29 mouse cellular contexts compared by ENCODE assay signal in genomic region chr4:35003550-35004326, GRCm38 (mm10).
A peak's percentile ranks its signal among the peaks of the same experiment; 100 is the strongest.
DNase-seq lines count a peak whose midpoint lies in the region; ATAC-seq and TF ChIP-seq lines count a peak whose summit lies in the region.
"Had no signal": no experiment of that assay in that cellular context is flagged by ENCODE, and none has a peak within 500 bp of the region (broad histone marks: within the 10 kb centered on the region; RNA-seq: fewer than 3 reads in every experiment).

No protein-coding gene starts in this region.

- in situ Hi-C loops in CH12.LX (cut with MboI; ENCODE audit: low pct_ligation_motif_present, low pct_unique_long_range_greater_than_20kb, low sequenced_read_pairs), result no loop called here

- no peak for TF ChIP-seq EP300 in CH12.LX (IDR thresholded peaks at IDR 0.05; ENCODE audit: low read length)
- peak; percentile 68 for TF ChIP-seq EP300 in liver, postnatal 0 days (IDR thresholded peaks at IDR 0.05; ENCODE audit: low read depth)

- WGBS in intestine, embryonic 16.5 days, result 89% methylated on average over 8 of the region's 8 CpGs
- 89% methylated on average over 8 of the region's 8 CpGs for WGBS in intestine, embryonic 15.5 days
- 67% methylated on average over 8 of the region's 8 CpGs for WGBS in liver, embryonic 15.5 days (ENCODE audit: insufficient replicate concordance)
- WGBS in liver, embryonic 12.5 days (ENCODE audit: insufficient replicate concordance), result 73% methylated on average over 8 of the region's 8 CpGs
- WGBS in liver, postnatal 0 days (ENCODE audit: insufficient replicate concordance), result 66% methylated on average over 8 of the region's 8 CpGs

- H3K27ac ChIP-seq in intestine, embryonic 16.5 days (ENCODE audit: low read length), result peak overlapping the region; percentile 77; the same call in 1 of the 2 replicates
- no peak overlapping the region for H3K27ac ChIP-seq in intestine, embryonic 15.5 days
- 0 out of 2 replicates have a peak overlapping the region, but pooled peaks have one; percentile 16 for H3K27ac ChIP-seq in liver, embryonic 15.5 days (replicated peaks)
- H3K27ac ChIP-seq in liver, embryonic 12.5 days, result no peak overlapping the region
- H3K27ac ChIP-seq in CH12.LX (ENCODE audit: insufficient read depth, low read depth), result no peak overlapping the region
- peak overlapping the region; percentile 87 for H3K27ac ChIP-seq in liver, postnatal 0 days (ENCODE audit: low read depth)
- H3K27ac ChIP-seq: embryonic facial prominence, embryonic 10.5 days; embryonic facial prominence, embryonic 13.5 days; forebrain, embryonic 12.5 days; forebrain, embryonic 15.5 days; heart, embryonic 15.5 days; hindbrain, embryonic 10.5 days; hindbrain, embryonic 13.5 days had no signal

- TF ChIP-seq CTCF in CH12.LX (conservative IDR thresholded peaks at IDR 0.05 in 1 of 2, IDR thresholded peaks at IDR 0.05 in 1 of 2; ENCODE audit: low read depth in 2 of 2, low read length in 2 of 2), result no peak
- no peak for TF ChIP-seq CTCF in liver, postnatal 0 days (IDR thresholded peaks at IDR 0.05; ENCODE audit: low read depth)

- H3K79me2 ChIP-seq in CH12.LX (replicated peaks; ENCODE audit: control insufficient read depth, extremely low read depth, insufficient read depth, poor library complexity, severe bottlenecking), result no peaks in the 10 kb centered on the region

- H3K9me3 ChIP-seq in intestine, embryonic 16.5 days (ENCODE audit: control insufficient read depth, low read length), result no peaks in the 10 kb centered on the region
- no peaks in the 10 kb centered on the region for H3K9me3 ChIP-seq in intestine, embryonic 15.5 days
- no peaks in the 10 kb centered on the region for H3K9me3 ChIP-seq in liver, embryonic 15.5 days (replicated peaks)
- no peaks in the 10 kb centered on the region for H3K9me3 ChIP-seq in liver, embryonic 12.5 days (replicated peaks)
- H3K9me3 ChIP-seq in CH12.LX (replicated peaks; ENCODE audit: low read length), result no peaks in the 10 kb centered on the region
- H3K9me3 ChIP-seq in liver, postnatal 0 days (ENCODE audit: low read length), result no peaks in the 10 kb centered on the region
- H3K9me3 ChIP-seq: embryonic facial prominence, embryonic 10.5 days; embryonic facial prominence, embryonic 13.5 days; forebrain, embryonic 12.5 days; forebrain, embryonic 15.5 days; heart, embryonic 12.5 days; heart, embryonic 15.5 days; hindbrain, embryonic 10.5 days; hindbrain, embryonic 13.5 days had no signal

- dilution Hi-C loops in CH12.LX (cut with MboI; ENCODE audit: extremely low pct_ligation_motif_present, extremely low pct_unique_long_range_greater_than_20kb, low sequenced_read_pairs), result no loop called here

- TF ChIP-seq POLR2A in CH12.LX (IDR thresholded peaks at IDR 0.05; ENCODE audit: low read depth, low read length), result no peak

- ATAC-seq in intestine, embryonic 16.5 days, result no peak
- no peak for ATAC-seq in intestine, embryonic 15.5 days
- peak; percentile 63 for ATAC-seq in liver, embryonic 15.5 days (ENCODE audit: insufficient read depth)
- ATAC-seq in liver, embryonic 12.5 days, result no peak
- peak; percentile 94 for ATAC-seq in liver, postnatal 0 days
- ATAC-seq: forebrain, embryonic 15.5 days; hindbrain, embryonic 16.5 days had no signal

- TF ChIP-seq RAD21 in CH12.LX (IDR thresholded peaks at IDR 0.05; ENCODE audit: low read depth, low read length), result no peak

- no peak overlapping the region for H3K4me3 ChIP-seq in intestine, embryonic 16.5 days (ENCODE audit: low read length)
- no peak overlapping the region for H3K4me3 ChIP-seq in intestine, embryonic 15.5 days (replicated peaks)
- H3K4me3 ChIP-seq in liver, embryonic 15.5 days (replicated peaks), result no peak overlapping the region
- H3K4me3 ChIP-seq in liver, embryonic 12.5 days, result no peak overlapping the region
- H3K4me3 ChIP-seq in CH12.LX (replicated peaks in 1 of 3; ENCODE audit: low read depth in 2 of 3, low read length in 2 of 3, poor library complexity in 1 of 3), result no peak overlapping the region
- H3K4me3 ChIP-seq in liver, postnatal 0 days (ENCODE audit: low read depth, low read length), result no peak overlapping the region
- H3K4me3 ChIP-seq: embryonic facial prominence, embryonic 10.5 days; embryonic facial prominence, embryonic 13.5 days; erythroblast, embryonic 14.5 days; forebrain, embryonic 12.5 days; forebrain, embryonic 15.5 days; heart, embryonic 12.5 days; heart, embryonic 15.5 days; hindbrain, embryonic 10.5 days; hindbrain, embryonic 13.5 days had no signal

- no peaks in the 10 kb centered on the region for H3K36me3 ChIP-seq in intestine, embryonic 16.5 days (ENCODE audit: control insufficient read depth, insufficient read depth, low read length)
- H3K36me3 ChIP-seq in intestine, embryonic 15.5 days, result no peaks in the 10 kb centered on the region
- H3K36me3 ChIP-seq in liver, embryonic 15.5 days (replicated peaks), result no peaks in the 10 kb centered on the region
- no peaks in the 10 kb centered on the region for H3K36me3 ChIP-seq in liver, embryonic 12.5 days
- peaks cover 0 to 6% of the 10 kb centered on the region in 2 experiments for H3K36me3 ChIP-seq in CH12.LX (replicated peaks in 1 of 2; ENCODE audit: control insufficient read depth in 1 of 2, insufficient read depth in 1 of 2, low read length in 1 of 2)
- H3K36me3 ChIP-seq in liver, postnatal 0 days (replicated peaks; ENCODE audit: insufficient read depth, low read length), result no peaks in the 10 kb centered on the region
- H3K36me3 ChIP-seq: embryonic facial prominence, embryonic 10.5 days; embryonic facial prominence, embryonic 13.5 days; forebrain, embryonic 12.5 days; forebrain, embryonic 15.5 days; heart, embryonic 12.5 days; heart, embryonic 15.5 days; hindbrain, embryonic 10.5 days; hindbrain, embryonic 13.5 days had no signal

- peaks cover 27% of the 10 kb centered on the region for H3K4me1 ChIP-seq in intestine, embryonic 16.5 days (ENCODE audit: control insufficient read depth, insufficient read depth, low read length)
- peaks cover 15% of the 10 kb centered on the region; the same call in 1 of the 2 replicates for H3K4me1 ChIP-seq in intestine, embryonic 15.5 days (replicated peaks)
- no peaks in the 10 kb centered on the region for H3K4me1 ChIP-seq in liver, embryonic 15.5 days (replicated peaks)
- H3K4me1 ChIP-seq in liver, embryonic 12.5 days, result no peaks in the 10 kb centered on the region
- peaks cover 6 to 54% of the 10 kb centered on the region in 2 experiments for H3K4me1 ChIP-seq in CH12.LX (ENCODE audit: control insufficient read depth in 1 of 2, insufficient read depth in 2 of 2)
- peaks cover 24% of the 10 kb centered on the region for H3K4me1 ChIP-seq in liver, postnatal 0 days (ENCODE audit: insufficient read depth)

- no peak overlapping the region for H3K4me2 ChIP-seq in intestine, embryonic 16.5 days (ENCODE audit: low read depth, low read length)
- H3K4me2 ChIP-seq in intestine, embryonic 15.5 days (replicated peaks), result no peak overlapping the region
- no peak overlapping the region for H3K4me2 ChIP-seq in liver, embryonic 15.5 days
- H3K4me2 ChIP-seq in liver, embryonic 12.5 days, result no peak overlapping the region
- H3K4me2 ChIP-seq in CH12.LX (ENCODE audit: insufficient read depth, low read depth, poor library complexity, severe bottlenecking), result 0 out of 2 replicates have a peak overlapping the region, but pooled peaks have one; percentile 63
- H3K4me2 ChIP-seq in liver, postnatal 0 days (ENCODE audit: low read depth, low read length), result no peak overlapping the region
- H3K4me2 ChIP-seq: embryonic facial prominence, embryonic 13.5 days; forebrain, embryonic 12.5 days; forebrain, embryonic 15.5 days; heart, embryonic 12.5 days; heart, embryonic 15.5 days; hindbrain, embryonic 13.5 days had no signal

- DNase-seq in CH12.LX (ENCODE audit: extremely low read depth), result no peak
- no peak for DNase-seq in liver, postnatal 0 days
- no peak for DNase-seq in spleen, adult 12 weeks (ENCODE audit: low spot score)
- DNase-seq: adrenal gland, adult 8-10 months; adrenal gland, postnatal 25 days; B cell, adult 2 months; cerebellum, adult 11-12 months; cerebellum, adult 8-10 months; cerebellum, postnatal 10 days; cerebellum, postnatal 36 days; embryo, embryonic 11 days; gastrocnemius, postnatal 10 days; gastrocnemius, postnatal 36 days; heart, postnatal 10 days; heart, postnatal 36 days had no signal

- H3K9ac ChIP-seq in intestine, embryonic 16.5 days (ENCODE audit: low read depth, low read length), result no peak overlapping the region
- no peak overlapping the region for H3K9ac ChIP-seq in intestine, embryonic 15.5 days
- H3K9ac ChIP-seq in liver, embryonic 15.5 days, result no peak overlapping the region
- no peak overlapping the region for H3K9ac ChIP-seq in liver, embryonic 12.5 days
- H3K9ac ChIP-seq in CH12.LX (ENCODE audit: insufficient read depth, low read depth), result no peak overlapping the region
- no peak overlapping the region for H3K9ac ChIP-seq in liver, postnatal 0 days (replicated peaks)
- H3K9ac ChIP-seq: embryonic facial prominence, embryonic 13.5 days; forebrain, embryonic 12.5 days; forebrain, embryonic 15.5 days; heart, embryonic 12.5 days; heart, embryonic 15.5 days; hindbrain, embryonic 13.5 days had no signal

- H3K27me3 ChIP-seq in intestine, embryonic 16.5 days (replicated peaks; ENCODE audit: control insufficient read depth, insufficient read depth, low read length), result no peaks in the 10 kb centered on the region
- H3K27me3 ChIP-seq in intestine, embryonic 15.5 days (replicated peaks), result no peaks in the 10 kb centered on the region
- H3K27me3 ChIP-seq in liver, embryonic 15.5 days, result no peaks in the 10 kb centered on the region
- H3K27me3 ChIP-seq in liver, embryonic 12.5 days (replicated peaks), result no peaks in the 10 kb centered on the region
- no peaks in the 10 kb centered on the region for H3K27me3 ChIP-seq in CH12.LX (replicated peaks)
- H3K27me3 ChIP-seq in liver, postnatal 0 days (ENCODE audit: insufficient read depth, low read length), result no peaks in the 10 kb centered on the region
- H3K27me3 ChIP-seq: embryonic facial prominence, embryonic 13.5 days; forebrain, embryonic 12.5 days; forebrain, embryonic 15.5 days; hindbrain, embryonic 13.5 days had no signal

TF ChIP-seq in CH12.LX, 34 proteins besides CTCF, POLR2A, EP300 and RAD21:
- TF ChIP-seq CHD2 (IDR thresholded peaks at IDR 0.05; ENCODE audit: low read length) (no peak), JUN (IDR thresholded peaks at IDR 0.05; ENCODE audit: insufficient read depth, low read depth, low read length) (no peak), BHLHE40 (IDR thresholded peaks at IDR 0.05; ENCODE audit: low read depth, low read length) (no peak), ZMIZ1 (IDR thresholded peaks at IDR 0.05; ENCODE audit: low read depth, low read length) (no peak), POLR2AphosphoS2 (IDR thresholded peaks at IDR 0.05; ENCODE audit: low read depth, low read length) (no peak)

Comparison
In these comparisons a context has a peak if more than half of its experiments do, and no peak if none do; other contexts are left out.
1. ATAC-seq: peak in liver, embryonic 15.5 days (single experiment) and liver, postnatal 0 days (single experiment); none in intestine, embryonic 16.5 days (single experiment), intestine, embryonic 15.5 days (single experiment) and liver, embryonic 12.5 days (single experiment).
2. H3K27ac ChIP-seq: peak in intestine, embryonic 16.5 days (single experiment), liver, embryonic 15.5 days (single experiment) and liver, postnatal 0 days (single experiment); none in intestine, embryonic 15.5 days (single experiment), liver, embryonic 12.5 days (single experiment) and CH12.LX (single experiment).